Mouse (Mus musculus) heart, adult 2 months (tissue): ENCODE measurements around the gene Ppp2r2d.

Experiments
- CTCF ChIP-seq: fragments of 200-600 bp; IDR thresholded peaks from 2 replicates; pipeline ENCODE4 v1.8.1; 2022; ENCODE audit warnings: antibody characterized with exemption, mild to moderate bottlenecking, moderate library complexity
- POLR2A ChIP-seq: fragments of 200-500 bp; IDR thresholded peaks from 2 replicates; pipeline ENCODE4 v1.6.1; 2011; ENCODE audit warnings: mild to moderate bottlenecking, low read depth, low read length, control low read depth; ENCODE audit not compliant: insufficient read depth

GRCm38 (mm10) chr7:138835028-138835427 is 10.9 kb upstream of the Ppp2r2d start:
- TF ChIP-seq CTCF (peak; percentile 25), POLR2A (no peak)
